Mouse (Mus musculus) 3134 (cell line): ENCODE data around the gene Gm49711.

Experiments used
- DNase-seq: peaks from one replicate; pipeline ENCODE4 v3.0.0-alpha.2; 2011; ENCODE audit warnings: low spot score; ENCODE audit not compliant: insufficient read length; ENCODE audit errors: extremely low read depth

Gene Gm49711

DNA sequence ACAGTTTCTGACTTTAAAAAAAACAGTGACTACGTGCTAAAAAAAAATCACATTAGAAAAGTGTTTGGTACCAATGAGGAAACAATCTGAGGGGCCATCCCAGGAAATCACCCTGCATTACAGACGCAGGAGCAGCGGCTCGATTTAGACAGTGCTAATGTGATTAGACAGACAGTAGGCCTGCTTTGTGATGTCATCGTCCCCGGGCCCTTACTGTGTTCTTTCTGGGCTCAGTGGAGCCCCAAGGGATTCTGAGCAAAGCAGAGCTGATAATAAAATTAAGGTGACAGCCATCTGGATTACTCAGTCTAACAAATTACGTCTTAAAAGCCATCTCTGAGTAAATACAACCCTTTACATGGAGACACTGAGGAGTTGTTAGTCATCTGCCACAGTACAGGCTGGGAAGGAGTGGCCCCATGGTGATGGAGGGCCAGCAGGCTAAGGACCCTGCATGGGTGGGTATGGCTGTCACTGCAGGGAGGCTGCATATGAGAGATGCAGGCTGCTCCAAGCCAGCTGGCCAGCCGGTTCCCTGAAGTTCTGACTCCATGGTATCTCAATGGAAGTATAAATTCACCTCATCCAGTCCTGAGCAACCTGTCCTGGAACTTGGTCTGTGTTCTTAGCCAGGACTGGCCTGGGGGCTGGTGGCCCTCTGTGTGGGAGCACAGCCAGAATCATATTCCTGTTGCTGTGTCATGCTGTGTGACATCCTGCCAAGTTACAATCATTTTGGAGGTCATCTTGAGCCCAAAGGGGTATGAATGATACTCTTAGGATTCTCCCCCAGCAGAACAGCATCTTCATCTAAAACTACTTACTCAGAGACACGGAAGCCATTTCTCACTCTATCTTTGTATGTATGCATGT lies 59.5 kb downstream of the Gm49711 start:
- no peak for DNase-seq

DNA sequence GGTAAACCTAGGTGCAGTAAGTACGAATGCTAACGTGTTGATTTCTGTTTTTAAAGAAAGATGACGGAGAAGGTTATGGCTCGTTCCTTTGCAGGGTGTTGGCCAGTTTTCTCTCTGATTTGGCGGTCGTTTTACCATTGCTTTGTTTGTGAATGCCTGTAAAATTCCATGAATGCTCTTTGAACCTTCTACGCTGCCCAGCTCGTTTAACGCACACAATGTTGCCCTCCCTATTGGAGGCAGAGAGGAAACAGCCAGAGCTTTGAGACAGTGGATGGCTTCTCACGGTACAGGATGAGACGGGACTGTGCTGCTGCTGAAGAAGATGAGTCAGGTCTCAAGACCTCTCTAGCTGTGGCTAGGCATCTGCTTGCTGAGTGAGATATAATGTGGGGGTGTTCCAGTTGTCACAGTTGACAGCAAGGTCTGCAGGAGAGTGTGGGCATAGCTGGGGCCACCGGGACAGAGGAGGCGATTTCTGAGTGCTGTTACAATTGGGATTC lies 60.9 kb downstream of the Gm49711 start:
- no peak for DNase-seq

DNA sequence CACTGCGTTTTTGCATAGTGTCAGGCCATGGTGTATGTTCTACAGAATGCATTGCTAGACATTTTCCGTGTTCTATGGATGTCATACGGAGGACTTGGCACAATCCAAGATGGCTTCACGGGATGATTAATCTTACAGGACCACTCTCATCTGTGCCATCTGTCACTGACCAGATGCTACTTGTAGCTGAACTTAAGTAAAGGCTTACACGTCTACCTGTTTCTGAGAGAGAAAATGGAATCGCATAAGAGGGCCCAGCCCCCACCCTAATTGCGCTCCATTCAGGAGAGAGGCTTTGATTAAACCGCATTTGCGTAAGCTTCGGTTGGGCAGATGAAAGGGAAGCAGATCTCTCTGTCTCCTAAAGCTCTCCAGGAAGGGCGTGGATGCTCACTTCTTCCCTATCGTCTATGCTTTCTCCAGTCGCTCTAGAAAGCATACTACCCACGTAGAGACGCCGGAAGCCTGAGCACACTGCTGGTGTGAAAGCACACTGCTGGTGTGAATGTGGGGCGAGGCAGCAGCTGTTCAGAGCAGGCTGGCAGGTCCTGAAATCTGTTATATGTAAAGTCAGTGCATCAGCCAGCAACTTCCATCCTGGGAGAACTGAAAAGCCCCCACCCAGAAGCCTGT lies 62.9 kb downstream of the Gm49711 start:
- no peak for DNase-seq

DNA sequence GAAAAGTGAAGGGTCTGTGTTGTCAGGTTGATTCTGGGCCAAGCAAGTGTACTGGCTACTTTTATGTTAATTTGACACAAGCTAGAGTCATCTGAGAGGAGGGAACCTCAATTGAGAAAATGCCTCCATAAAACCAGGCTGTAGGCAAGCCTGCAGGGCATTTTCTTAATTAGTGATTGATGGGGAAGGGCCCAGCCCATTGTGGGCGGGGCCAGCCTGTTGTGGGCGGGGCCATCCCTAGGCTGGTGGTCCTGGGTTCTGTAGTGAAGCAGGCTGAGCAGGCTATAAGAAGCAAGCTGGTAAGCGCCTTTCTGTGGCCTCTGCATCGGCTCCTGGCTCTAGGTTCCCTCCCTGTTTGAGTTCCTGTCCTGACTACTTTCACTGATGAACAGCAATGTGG lies 69.1 kb downstream of the Gm49711 start:
- no peak for DNase-seq

DNA sequence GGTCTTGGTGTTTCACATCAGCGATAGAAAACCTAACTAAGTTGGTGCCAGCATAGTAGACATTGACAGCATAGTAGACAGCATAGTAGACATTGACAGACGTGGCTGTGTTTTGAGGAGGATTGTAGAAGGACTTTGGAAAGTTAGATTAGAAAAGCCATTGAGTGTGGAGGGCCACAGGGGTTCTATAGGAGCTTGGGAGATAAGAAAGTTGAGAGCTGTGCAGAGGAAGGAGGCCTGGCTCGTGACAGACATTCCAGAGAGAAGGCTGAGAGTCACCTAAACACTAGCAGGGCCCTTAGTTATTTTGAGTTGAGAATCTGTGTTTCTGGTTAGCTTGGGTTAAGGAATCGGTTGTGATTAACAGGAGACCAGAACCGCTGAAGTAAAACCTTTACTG lies 69.5 kb downstream of the Gm49711 start:
- no peak for DNase-seq

DNA sequence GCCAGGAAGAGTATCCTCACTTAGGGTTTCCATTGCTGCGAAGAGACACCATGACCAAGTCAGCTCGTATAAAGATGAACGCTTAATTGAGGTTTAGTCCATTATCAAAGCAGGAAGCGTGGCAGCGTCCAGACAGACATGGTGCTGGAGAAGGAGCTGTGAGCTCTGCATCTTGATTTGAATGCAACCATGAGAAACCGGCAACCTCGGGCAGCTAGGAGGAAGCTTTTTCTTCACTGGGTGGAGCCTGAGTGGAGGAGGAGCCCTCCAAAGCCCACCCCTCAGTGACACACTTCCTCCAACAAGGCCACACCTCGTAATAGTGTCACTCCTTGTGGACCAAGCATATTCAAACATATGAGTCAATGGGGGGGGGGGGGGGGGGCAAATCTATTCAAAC lies 71.7 kb downstream of the Gm49711 start:
- DNase-seq: no peak

DNA sequence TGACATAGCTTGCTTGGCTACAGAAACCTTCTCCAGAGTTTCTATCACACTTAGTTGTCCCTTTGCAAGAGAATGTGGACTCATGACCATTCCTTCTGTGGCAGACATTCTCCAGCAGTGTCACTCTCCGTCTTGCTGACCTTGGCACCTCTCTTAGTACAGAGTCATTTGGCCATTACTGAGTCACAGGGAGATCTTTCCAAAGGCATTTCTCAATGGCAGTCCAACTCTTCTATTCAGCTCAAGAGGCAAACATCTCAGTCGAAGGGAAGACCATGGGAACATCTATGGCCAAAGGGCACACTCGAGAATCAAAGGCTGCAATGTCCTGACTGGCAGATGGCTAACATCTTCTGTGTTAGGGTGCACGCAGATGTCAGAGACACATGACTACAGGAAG lies 74.4 kb downstream of the Gm49711 start:
- no peak for DNase-seq

GRCm38 (mm10) chr16:92134148-92134764 lies 76.1 kb downstream of the Gm49711 start:
- no peak for DNase-seq

GRCm38 (mm10) chr16:92136275-92136674 lies 78.2 kb downstream of the Gm49711 start:
- DNase-seq: no peak

DNA sequence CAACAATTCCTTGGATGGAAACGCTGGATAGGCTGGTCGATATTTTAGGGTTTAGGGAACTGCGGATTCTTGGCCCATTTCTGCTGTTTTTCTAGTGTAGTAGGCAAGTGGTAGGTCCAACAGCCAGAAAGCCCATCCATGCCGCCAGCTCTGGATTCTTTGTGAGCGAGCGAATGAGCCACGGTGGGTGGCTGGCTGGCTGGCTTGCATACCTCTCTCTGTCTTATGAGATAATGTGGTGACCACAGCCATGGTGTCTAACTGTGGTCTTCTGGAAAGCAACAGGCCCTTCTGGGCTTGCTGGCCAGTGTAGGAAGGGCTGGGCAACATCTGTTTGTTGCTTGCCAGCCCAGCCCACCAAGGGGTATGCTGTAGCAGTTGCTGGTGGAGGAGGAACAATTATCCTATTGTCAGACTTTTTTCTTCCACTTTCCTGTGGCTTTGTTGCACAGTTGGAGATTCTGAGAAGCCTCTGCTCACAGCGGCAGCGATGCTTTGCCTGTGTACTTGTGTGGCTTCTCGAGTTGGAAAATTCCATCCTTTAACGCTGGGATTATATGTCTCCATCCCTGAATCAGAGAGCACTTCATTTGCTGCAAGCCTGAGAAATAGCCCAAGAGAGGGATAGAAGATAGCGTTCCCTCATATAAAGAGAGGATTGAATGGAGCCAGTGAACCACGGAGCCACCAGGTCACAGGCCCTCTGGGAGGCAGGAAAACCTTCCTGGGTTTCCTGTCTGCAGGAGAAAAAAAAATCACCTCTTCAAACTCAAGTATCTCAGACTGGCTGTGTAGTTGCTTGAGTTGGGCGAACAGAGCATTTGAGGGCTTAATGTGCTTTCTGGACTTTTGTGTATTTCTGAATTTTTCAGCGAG lies 81.5 kb downstream of the Gm49711 start:
- peak; percentile 55 for DNase-seq

GRCm38 (mm10) chr16:92140328-92140727 lies 82.2 kb downstream of the Gm49711 start:
- DNase-seq: no peak

DNA sequence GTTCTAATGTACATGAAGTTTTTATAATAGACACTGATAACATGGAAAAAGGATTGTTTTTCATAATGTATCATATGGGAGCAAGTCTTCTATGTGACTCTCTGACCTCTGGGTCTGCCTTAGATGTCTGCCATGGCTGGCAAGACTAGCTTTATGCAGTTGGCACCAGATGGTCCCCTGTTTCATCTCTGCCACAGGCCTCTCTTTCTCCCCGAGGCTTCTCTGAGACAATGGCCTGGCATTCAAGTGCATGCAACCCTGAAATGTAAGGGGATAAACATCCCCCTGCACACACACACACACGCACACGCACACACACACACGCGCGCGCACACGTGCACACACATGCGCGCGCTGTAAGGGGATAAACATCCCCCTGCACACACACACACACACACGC lies 82.9 kb downstream of the Gm49711 start:
- DNase-seq: no peak

DNA sequence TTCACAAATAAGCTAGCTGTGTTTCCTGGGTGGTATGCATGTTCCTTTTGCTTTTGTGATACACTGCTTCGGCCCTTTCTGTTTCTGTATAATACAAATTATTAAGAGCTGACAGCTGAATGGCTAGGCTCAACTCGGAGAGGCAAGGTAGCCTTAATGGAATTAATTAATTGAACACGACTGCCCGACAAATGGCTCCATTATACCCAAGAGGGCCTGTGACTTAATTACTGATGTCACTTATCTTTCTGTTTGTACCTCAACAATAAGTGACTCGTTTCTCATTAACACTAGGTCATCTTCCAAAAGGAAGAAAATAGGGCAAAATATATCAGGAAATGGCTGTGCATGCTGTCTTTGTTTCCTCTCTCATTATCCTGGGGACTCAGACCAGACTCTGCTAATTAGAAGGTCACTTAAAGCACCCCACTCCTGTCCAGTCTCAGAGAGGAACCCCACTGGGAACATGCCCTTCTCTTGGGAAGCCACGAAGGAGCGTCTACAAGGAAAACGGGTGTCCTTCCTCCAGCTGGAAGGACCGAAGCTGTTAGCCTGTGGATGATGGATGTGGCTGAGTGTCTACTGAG lies 84.4 kb downstream of the Gm49711 start:
- no peak for DNase-seq

DNA sequence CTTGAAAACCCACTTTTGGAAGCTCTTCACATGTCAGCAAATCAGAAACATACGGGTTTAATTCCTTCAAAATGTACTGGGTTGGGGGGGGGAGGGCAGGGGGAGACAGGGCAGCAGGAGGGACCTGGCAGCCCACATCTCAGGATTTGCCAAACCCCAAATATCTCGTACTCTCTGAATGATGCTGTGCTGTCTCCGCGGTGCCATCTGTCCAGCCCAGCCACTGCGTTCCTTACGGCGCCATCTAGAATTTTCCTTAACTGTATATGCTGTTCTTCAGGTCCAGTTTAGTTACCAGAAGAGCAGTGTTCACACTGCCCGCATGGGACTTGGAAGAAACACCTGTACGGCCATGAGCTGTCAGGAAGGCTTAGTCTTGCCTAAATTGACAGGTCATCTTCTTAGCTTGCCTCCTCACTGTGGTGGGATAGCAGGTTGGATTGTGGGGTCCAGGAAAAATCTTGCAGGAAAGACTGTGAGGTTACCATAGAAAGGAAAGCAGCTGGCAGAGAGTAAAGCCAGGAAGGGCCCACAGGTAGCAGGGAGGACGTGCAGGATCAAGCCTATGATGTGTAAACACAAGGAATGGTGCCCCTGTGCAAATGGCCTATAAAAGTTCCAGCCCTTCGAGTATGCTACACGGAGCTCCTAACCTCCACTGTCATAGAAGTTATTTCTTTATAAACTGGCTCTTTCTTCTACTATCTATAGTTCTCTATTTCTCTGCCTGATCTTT lies 89.7 kb downstream of the Gm49711 start:
- no peak for DNase-seq

DNA sequence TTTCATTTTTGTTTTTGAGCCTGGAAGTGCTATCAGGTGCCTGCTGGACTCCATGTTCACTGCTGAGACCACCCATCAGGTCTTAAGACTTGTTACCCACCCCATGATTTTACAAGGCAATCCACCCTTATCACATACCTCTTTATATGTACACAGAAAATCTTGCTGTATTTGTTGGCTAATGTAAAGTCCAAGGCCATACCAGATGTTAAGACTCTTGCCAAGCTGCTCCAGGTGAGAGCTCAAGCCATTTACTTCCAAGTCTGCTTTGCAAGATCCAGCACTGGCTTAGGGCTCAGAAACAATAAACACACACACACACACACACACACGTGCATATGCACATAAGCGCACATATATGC lies 90.2 kb downstream of the Gm49711 start:
- DNase-seq: no peak

DNA sequence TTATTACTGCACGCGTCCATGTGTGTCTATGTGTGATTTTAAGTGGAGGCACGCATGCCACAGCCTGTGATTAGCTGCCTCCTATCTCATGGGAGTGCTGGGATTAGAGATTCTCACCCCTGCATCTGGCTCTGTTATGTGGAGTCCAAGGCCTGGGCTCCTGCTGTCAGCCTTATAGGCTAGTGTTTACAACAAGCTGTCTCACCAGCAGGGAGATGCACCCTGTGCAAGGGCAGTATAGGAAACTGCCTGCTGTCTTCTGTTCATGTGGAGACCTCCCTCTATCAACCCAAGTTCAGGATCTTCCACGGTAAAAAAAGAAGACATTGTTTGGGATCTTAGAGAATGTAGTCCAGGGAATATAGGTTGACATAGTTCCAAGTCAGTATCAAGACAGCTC lies 92.9 kb downstream of the Gm49711 start:
- DNase-seq: no peak

GRCm38 (mm10) chr16:92158021-92158455 lies 99.9 kb downstream of the Gm49711 start:
- DNase-seq: no peak

GRCm38 (mm10) chr16:92158461-92159091 lies 100.5 kb downstream of the Gm49711 start:
- DNase-seq: no peak

DNA sequence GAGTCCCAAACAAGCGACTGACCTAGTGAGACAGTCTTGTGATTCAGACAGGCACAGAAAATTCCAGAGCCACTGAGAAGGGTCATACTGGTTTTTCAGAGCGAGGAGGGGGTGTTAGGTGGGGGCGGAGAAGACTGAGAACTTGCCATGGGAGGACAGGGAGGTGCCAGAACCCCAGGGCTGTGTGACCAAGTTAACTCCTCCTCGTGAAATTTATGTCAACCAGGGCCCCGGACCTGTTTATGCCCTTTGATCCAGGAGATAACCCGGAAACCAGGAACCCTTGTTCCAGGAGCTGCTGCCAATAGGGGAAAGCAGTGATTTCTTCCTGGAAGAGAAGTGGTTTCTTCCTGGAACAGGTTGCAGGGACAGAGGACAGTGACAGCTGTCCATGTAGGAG lies 101.0 kb downstream of the Gm49711 start:
- DNase-seq: no peak
